Mouse (Mus musculus) testis, adult 2 months (tissue): ENCODE results near the gene G0s2.

Experiments
- CTCF ChIP-seq: fragments of 200-500 bp; IDR thresholded peaks from 2 replicates; pipeline ENCODE4 v1.5.1; 2012; ENCODE audit warnings: low read depth, mild to moderate bottlenecking, inconsistent platforms, low read length, moderate library complexity; ENCODE audit not compliant: control insufficient read depth, insufficient read depth, insufficient replicate concordance
- POLR2A ChIP-seq: fragments of 200-500 bp; IDR thresholded peaks from 2 replicates; pipeline ENCODE4 v1.6.1; 2012; ENCODE audit warnings: low read depth, mild to moderate bottlenecking, inconsistent platforms, low read length, moderate library complexity; ENCODE audit not compliant: control insufficient read depth

DNA sequence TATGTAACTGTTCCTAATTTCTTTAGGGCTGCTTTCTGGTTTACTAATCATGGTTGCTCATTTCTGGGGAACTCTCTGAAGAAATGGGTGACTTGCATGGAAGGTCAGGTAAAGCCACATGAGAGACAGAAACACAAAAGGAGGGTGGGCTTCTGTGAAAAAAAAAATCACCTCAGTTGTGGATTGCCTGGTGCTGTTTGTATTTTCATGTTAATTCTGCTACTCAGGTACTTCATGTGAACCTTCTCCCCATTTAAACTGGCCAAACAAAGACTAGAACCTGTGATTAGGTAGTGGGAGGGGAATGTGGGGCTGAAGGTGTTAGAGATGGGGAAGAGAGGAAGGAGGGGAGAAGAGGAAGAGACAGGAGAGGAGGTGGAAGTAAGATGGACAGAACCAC, 7.3 kb downstream of the G0s2 start:
- TF ChIP-seq CTCF (no peak), POLR2A (no peak)
